Mouse (Mus musculus) Patski (cell line): ENCODE data around the gene Pde1c. TPM values are rescaled to one million over a fixed set of nuclear protein-coding genes. Genes with fewer than 3 reads are reported as not detected.

Source experiments
- ATAC-seq: fragments of 100-300 bp; one replicate; pipeline ENCODE4 v1.8.0; 2021
- CTCF ChIA-PET: fragments of 350-600 bp; sonication (Branson Sonifier 250); formaldehyde crosslinking; loops from one replicate; lab custom pipeline; 2022; ENCODE audit warnings: inconsistent platforms; lab: Charles Lee
- POLR2A ChIA-PET: fragments of 350-600 bp; sonication (Branson Sonifier 250); formaldehyde crosslinking; loops from one replicate; lab custom pipeline; 2022; ENCODE audit warnings: antibody characterized with exemption, inconsistent platforms; lab: Charles Lee
- DNase-seq: peaks from one replicate; pipeline ENCODE4 v3.0.0-alpha.2; 2011; ENCODE audit warnings: low read depth, low spot score
- H3K27me3 ChIP-seq: fragments of 371-371 bp; one replicate; pipeline ENCODE4 v1.5.1; 2021
- CTCF ChIP-seq: fragments of 100-300 bp; IDR thresholded peaks from one replicate; pipeline ENCODE4 v1.5.1; 2021
- in situ Hi-C: fragments of 300-500 bp; cut with MboI; formaldehyde crosslinking; loops from 3 replicates; pipeline ENCODE4 v1.11.1; 2018; ENCODE audit warnings: low pct_unique_long_range_greater_than_20kb, mixed read lengths
- polyA plus RNA-seq: library from polyadenylated mRNA; unstranded; gene quantifications from one replicate; pipeline ENCODE4 v1.2.3, GENCODE M21; 2021

Pde1c gene
- polyA plus RNA-seq, 1 experiment from 2014 or later = not detected

DNA sequence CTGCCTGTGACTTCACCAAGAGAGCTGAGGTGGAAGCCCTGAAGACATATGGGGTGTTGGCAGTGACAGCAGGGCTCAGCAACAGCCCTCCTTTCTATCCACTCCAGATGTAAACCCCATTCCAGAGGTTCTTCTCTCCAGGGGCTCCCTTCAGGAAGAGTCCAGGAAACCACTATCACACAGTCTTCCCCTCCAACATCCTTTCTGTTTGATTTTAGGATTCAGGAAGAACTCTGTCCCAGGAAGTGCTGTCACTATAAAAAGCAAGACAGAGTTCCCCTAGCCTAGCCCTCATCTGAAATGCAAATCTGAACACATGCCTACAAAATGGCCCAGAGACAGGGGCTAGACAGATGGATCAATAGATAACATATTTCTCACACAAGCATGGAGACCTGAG lies 201.6 kb downstream of the Pde1c start:
- H3K27me3 ChIP-seq = peaks cover 13% of the 10 kb centered on the region
- POLR2A ChIA-PET = no interaction called here

DNA sequence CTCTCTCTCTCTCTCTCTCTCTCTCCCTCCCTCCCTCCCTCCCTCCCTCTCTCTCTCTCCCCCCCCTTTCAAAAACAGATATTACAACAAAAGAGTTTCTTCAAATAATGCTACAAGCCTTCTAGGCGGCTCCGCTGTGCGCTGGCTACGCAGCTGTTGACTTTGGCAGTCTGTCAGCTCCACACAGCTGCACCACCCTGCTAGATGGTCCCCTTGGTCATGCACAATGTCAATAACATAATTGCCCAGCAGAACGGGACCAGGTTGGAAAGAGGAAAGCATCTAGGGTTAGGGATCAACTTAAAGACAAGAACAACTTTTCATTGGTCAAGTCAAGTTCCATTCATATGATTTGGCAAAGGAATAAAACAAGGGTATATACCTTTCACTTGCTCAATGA lies 206.3 kb downstream of the Pde1c start:
- POLR2A ChIA-PET = no interaction called here
- peaks cover 43% of the 10 kb centered on the region for H3K27me3 ChIP-seq
- no peak for TF ChIP-seq CTCF
- CTCF ChIA-PET = no interaction called here
- in situ Hi-C loops = no loop called here
- no peak for DNase-seq
- no peak for ATAC-seq

More for the DNA sequence above, 201.6 kb downstream of the Pde1c start:
- in situ Hi-C loops = no loop called here
- CTCF ChIA-PET = no interaction called here
- no peak for ATAC-seq
- no peak for TF ChIP-seq CTCF
- DNase-seq = no peak

GRCm38 (mm10) chr6:56362128-56362545 lies 206.8 kb downstream of the Pde1c start:
- no peak for ATAC-seq
- H3K27me3 ChIP-seq = peaks cover 43% of the 10 kb centered on the region
- ChIA-PET POLR2A (no interaction called here), CTCF (no interaction called here)
- no peak for TF ChIP-seq CTCF
- in situ Hi-C loops = no loop called here
- DNase-seq = no peak

GRCm38 (mm10) chr6:56361348-56362127 lies 207.4 kb downstream of the Pde1c start:
- ATAC-seq (no peak), DNase-seq (no peak)
- in situ Hi-C loops = no loop called here
- peaks cover 43% of the 10 kb centered on the region for H3K27me3 ChIP-seq
- POLR2A ChIA-PET = no interaction called here
- CTCF ChIA-PET = interaction anchor here (1.4 kb wide), 1 partner anchor 9 kb away, joined by 3 read pairs; no protein-coding TSS in a partner anchor
- no peak for TF ChIP-seq CTCF

GRCm38 (mm10) chr6:56360086-56360485 lies 208.8 kb downstream of the Pde1c start:
- CTCF ChIA-PET = interaction anchor here (1.4 kb wide), 1 partner anchor 8 kb away, joined by 3 read pairs; no protein-coding TSS in a partner anchor
- no peak for ATAC-seq

DNA sequence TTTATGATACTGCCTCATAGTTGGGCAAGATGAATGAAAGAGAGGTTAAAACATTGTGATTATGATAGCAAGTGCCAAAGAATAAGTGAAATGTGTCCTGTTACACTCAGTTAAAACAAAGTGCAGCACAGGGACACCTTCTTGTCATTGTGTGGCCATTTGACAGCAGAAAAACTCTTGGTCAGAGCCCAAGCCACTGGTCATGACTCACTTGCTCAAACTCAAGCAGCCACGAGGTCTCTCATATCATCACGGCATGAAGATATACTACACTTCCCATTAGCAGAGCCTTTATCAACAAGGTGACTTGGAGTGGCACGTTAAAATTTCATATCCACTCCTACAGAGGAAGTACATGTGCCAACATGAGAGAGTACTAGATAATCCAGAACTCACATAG lies 209.8 kb downstream of the Pde1c start:
- no peak for TF ChIP-seq CTCF
- ChIA-PET CTCF (no interaction called here), POLR2A (no interaction called here)
- H3K27me3 ChIP-seq = peaks cover 52% of the 10 kb centered on the region
- no peak for DNase-seq
- ATAC-seq = no peak
- in situ Hi-C loops = no loop called here

More at GRCm38 (mm10) chr6:56360086-56360485, 208.8 kb downstream of the Pde1c start:
- no peak for TF ChIP-seq CTCF
- DNase-seq = no peak
- in situ Hi-C loops = no loop called here
- H3K27me3 ChIP-seq = peaks cover 48% of the 10 kb centered on the region
- POLR2A ChIA-PET = no interaction called here

DNA sequence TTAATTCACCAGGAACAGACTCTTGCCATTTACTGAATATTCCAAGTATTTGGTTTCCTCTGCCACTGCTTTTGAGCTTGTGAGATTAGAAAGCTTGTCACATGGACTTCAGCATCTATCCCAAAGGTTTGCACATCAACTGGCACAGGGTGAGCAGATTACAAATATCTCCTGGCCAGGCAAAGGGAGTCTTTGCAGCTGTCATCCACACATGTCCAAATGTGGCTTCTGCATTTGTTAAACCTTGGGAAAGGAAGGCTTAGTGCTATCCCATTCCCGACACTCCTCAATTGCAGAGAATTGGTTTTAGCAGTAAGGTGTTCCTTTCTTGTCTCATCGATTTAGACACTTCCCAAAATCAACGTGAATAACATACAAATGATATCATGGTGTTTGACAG lies 221.7 kb downstream of the Pde1c start:
- DNase-seq = no peak
- no peak for ATAC-seq
- CTCF ChIA-PET = no interaction called here
- H3K27me3 ChIP-seq = peaks cover 4% of the 10 kb centered on the region
- POLR2A ChIA-PET = no interaction called here
- no peak for TF ChIP-seq CTCF
- in situ Hi-C loops = no loop called here

GRCm38 (mm10) chr6:56345082-56345481 lies 223.8 kb downstream of the Pde1c start:
- no peak for ATAC-seq
- in situ Hi-C loops = no loop called here

GRCm38 (mm10) chr6:56342005-56342404 lies 226.9 kb downstream of the Pde1c start:
- POLR2A ChIA-PET = no interaction called here
- ATAC-seq (no peak), DNase-seq (no peak)
- peaks cover 16% of the 10 kb centered on the region for H3K27me3 ChIP-seq
- TF ChIP-seq CTCF = no peak
- CTCF ChIA-PET = no interaction called here
- in situ Hi-C loops = no loop called here

More at GRCm38 (mm10) chr6:56345082-56345481, 223.8 kb downstream of the Pde1c start:
- no peak for DNase-seq
- H3K27me3 ChIP-seq = peaks cover 4% of the 10 kb centered on the region
- CTCF ChIA-PET = no interaction called here
- no peak for TF ChIP-seq CTCF
- POLR2A ChIA-PET = no interaction called here

DNA sequence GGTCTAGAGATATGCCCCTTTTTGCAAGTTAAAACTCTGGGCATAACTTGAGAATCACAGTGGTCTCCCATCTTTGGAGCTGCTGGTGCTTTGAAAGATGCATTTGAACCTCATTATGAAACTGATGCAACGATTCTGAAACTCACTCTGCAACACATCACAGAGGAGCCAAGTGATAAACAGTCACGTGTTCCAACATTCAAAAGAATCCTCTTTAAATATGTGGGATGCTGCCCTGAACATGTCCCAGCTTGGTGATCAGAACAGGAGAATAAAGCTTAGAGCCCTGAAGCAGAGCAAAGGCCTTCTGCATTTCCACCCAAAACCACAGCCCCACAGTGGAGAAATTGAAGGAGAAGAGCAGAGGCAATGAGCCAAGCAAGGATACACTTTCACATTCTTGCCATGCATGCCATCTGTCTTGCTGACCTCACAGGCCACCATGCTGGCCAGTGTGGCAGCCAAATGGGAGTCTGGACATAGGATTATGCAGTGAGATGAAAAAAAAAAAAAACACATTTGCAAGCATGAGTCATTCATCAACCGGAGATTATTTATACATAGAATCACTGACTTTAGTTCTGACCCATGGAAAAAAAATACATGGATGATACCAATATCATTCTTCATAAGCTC lies 233.0 kb downstream of the Pde1c start:
- ChIA-PET POLR2A (interaction anchor here (0.6 kb wide), 1 partner anchor 111 kb away, joined by 4 read pairs; no protein-coding TSS in a partner anchor), CTCF (no interaction called here)
- DNase-seq = no peak
- TF ChIP-seq CTCF = no peak
- peaks cover 13% of the 10 kb centered on the region for H3K27me3 ChIP-seq
- ATAC-seq = no peak
- in situ Hi-C loops = no loop called here

- no peak for DNase-seq
- CTCF ChIA-PET = no interaction called here
- in situ Hi-C loops = no loop called here
- ATAC-seq = no peak
- peaks cover 3% of the 10 kb centered on the region for H3K27me3 ChIP-seq
- POLR2A ChIA-PET = no interaction called here
- TF ChIP-seq CTCF = no peak
Observed at GRCm38 (mm10) chr6:56332149-56332548, 236.8 kb downstream of the Pde1c start.
